Mouse (Mus musculus) megakaryocyte-erythroid progenitor cell, adult 5-6 weeks (primary cell): ENCODE results near the gene Loxl1. TPM values are rescaled to one million over a fixed set of nuclear protein-coding genes. Genes with fewer than 3 reads are reported as not detected.
"Not testable (repeated sequence)": the region's sequence is repeated elsewhere in the genome, so short reads cannot be mapped to it uniquely, and the experiment has no call there.

ENCODE experiments used
- ATAC-seq: replicated peaks from 2 replicates; pipeline ENCODE4 v1.8.0; 2016; ENCODE audit warnings: mild to moderate bottlenecking, inconsistent platforms; ENCODE audit not compliant: severe bottlenecking, poor library complexity, low FRiP score, low TSS enrichment
- total RNA-seq, 2 experiments: library from RNA; stranded (forward) in 1 of 2; stranded (reverse) in 1 of 2; fragments of 200-1000, 215-1000 nt in 1 of 2; fragments of >200 nt in 1 of 2; fragmentation: Nextera tagmentation in 1 of 2; gene quantifications; 2 replicates each; pipeline ENCODE4 v1.2.3; 2014 to 2017

The Loxl1 gene
- total RNA-seq, 2 experiments from 2014 or later: not detected

DNA sequence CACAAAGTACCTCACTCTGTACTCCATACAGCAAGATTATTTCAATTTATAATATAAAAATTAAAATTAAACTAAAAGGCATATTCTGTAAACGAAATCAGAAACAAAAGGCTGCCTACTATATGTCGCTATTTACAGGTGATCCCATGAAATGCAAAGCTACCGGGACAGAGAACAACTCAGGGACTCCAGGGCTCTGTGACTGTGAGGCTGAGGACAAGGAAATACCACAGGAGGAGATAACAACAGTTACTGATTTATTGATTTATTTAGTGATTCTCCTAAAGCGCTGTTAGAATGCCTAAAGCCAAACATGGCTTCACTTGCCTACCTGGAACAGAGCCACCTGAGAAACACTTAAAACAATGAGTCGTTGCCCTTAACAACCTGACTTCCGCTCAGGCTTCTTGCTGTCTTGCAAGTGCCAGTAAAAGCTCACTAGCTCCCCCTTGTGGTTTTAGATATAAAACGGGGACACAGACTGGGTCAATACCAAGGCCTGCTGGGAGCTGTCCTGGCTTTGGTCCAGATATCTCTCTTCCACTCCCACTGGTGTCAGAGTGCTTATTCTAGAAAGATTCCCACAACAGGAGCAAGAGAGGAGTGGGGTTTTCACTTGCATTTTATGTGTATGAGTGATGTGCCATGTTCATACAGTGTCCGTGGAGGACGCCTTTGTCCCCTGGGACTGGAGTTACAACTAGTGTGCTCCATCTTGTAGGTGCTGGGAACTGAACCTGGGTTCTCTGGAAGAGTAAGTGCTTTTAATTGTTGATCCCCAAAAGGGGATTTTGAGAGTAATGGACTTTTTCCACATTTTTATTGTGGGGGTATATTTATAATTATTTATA is 32.5 kb downstream of the Loxl1 start:
- peak; percentile 65 for ATAC-seq

DNA sequence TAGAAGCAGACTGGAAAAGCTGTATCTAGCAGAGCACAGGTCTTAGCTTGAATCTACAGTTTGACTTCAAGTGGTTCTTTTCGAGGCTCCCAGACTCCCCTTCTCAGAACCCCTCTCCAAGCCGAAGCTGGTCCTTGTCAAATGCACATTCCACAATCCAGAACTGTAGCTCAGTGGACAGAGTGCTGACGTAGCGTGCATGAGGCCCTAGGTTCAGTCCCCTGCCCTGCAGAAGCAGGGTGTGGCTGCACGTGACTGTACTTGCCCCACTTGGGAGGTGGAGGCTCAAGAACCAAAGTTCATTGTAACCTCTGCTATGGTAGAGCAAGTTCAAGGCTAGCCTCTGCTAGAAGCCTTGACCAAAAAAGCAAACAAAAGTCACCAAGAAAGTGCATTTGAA is 33.2 kb downstream of the Loxl1 start:
- no peak for ATAC-seq

DNA sequence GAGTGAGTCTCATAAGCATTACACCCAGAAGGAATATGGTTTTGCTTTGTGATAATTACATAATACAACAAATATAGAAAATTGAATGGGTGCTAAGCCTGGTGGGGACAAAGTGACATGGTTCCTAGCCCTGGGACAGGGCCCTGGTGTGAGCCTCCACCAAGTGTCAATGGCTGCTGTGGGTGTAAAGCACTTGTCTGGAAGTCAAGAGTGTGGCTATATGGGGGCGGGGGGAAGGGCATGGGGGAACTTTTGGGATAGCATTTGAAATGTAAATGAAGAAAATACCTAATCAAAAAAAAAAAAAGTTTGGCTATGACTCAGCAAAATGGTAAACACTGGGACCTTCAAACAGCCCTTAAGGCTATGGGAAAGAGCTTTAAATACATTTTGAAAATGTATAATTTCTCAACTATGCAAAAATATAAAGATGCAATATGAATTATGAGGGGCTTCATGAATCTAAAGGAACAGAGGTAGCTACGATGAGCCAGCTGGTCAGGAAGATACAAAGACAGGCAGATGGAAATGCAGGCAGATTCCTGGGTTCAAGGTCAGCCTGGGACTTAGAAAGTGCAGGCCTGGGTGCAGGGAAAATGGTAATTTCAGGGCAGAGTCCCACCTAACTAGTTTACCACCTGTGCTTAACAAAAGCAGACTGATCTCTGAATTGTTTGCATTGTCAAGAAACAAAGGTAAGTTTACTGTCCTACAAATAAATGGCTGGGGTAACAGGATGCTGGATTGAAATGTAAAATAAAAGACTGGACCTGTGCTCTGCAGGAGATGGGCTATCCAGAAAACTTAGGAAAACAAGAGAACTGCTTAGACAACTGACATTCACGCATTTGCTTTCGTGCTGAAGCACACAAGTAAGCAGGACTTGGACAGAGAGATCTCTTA is 33.9 kb downstream of the Loxl1 start:
- no peak for ATAC-seq

DNA sequence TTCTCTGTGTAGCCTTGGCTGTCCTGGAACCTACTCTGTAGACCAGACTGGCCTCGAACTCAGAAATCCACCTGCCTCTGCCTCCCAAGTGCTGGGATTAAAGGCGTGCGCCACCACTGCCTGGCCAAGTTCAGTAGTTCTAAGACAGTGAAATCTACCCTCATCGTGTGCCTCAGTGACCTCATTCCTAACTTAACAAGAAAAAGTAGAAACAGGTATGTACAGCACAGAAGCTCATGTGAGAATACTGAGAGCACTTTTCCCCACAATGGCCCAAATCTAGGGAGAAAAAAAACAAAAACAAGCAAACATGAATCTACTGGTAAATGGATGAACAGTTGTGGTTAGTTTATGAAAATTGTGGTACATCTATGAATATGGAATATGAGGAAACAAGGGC is 34.7 kb downstream of the Loxl1 start:
- ATAC-seq: no peak

DNA sequence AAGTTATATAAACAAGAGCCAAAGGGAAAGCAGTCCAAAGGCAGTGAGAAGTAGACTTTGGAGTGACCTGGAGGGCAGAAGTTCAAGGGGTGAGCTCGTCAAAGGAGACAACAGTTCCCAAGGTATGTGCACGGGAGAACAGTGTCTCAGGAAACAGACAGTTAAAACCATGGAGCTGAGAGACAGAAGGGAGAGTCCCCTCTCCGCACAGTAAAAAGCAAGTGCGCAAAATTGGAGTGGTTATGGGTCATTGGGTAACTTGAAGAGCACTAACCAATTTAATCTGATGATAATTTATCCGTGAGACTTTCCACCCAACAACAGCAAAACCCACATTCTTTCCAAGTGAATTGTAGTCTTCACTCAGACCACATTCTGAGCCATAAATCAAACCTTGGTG is 36.6 kb downstream of the Loxl1 start:
- ATAC-seq: no peak

DNA sequence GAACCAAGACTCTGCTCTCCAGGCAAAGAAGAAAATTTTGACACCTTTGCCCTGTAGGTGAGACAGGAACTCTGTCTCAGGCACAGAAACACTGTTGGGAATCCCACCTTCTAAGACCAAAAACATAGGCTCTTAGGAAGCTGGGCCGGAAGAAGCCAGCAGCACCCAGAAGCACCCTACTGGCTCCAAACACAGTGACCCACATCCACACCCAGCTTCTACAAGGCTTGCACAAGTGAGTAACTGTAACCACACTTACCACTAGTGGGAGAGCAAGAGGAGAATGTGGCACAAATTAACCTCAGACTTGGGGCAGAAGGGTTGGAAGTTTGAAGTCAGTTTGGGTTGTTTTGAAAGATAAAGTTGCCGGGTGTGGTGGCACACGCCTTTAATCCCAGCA is 37.2 kb downstream of the Loxl1 start:
- peak; percentile 63; the same call in 1 of the 2 replicates for ATAC-seq

DNA sequence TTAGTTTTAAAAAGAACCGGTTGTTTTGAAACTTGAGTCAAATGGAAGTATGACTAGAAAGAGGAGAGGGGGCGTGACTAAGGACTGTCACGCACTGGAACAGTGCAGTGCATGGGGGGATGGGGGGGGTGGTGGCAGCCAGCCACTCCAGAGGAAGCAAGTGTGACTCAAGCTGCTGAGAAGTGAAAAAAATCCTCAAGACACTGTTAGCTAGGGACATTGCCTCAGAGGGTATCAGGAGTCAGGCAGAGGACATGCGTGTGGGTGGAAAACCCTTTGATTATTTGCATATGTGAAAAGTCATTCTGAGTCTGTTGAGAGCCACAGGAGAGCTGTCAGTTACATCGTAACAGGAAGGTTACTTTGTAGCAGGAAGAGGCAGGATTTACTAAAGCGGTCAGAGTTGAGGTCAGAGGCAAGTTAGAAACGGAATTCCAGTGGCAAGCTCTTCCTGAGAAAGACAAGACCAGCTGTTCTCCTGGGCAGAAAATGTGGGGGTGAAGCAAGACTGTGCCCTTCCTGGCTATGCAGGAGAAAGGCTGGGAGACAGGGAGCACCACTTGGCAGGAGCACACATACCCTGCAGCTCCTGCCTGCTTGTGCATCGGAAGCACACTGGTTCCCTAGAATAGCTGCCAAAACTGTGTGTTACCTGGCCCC is 37.7 kb downstream of the Loxl1 start:
- peak; percentile 75 for ATAC-seq

DNA sequence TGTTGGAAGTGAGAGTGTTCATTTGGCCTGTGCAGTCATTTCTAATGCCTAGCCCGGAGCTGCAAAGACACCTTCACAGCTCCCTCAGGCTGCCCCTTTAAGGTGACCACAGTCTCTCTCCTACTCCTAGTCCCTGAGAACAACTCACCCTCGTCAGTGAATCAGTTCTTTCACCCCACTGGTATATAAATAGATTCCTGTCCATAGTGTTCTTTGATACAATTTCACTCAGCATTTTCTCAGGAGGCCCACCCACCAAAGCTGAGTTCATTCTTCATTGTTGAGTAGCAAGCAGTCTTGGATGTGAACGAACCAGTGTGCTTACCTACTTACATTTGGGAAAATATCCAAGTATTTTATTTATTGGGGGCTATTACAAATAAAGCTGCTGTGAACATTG is 38.4 kb downstream of the Loxl1 start:
- no peak for ATAC-seq

DNA sequence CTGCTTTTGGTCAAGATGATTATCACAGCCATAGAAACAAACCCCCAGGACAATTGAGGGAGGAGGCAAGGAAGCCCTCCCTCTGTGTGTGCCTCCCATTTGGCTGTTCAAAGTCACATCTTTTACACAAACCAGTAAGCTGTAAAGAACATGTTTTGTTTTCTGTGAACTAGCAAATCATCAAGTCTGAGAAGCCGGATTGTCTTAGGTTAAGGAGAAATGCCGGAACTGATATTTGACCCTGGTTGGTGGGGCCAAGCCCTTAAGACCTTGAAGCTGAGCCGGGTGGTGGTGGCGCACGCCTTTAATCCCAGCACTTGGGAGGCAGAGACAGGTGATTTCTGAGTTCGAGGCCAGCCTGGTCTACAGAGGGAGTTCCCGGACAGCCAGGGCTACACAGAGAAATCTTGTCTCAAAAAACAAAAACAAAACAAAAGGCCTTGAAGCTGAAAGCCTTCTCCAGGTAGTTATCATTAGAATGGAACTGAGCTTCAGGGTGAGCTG is 38.8 kb downstream of the Loxl1 start:
- ATAC-seq: no peak

DNA sequence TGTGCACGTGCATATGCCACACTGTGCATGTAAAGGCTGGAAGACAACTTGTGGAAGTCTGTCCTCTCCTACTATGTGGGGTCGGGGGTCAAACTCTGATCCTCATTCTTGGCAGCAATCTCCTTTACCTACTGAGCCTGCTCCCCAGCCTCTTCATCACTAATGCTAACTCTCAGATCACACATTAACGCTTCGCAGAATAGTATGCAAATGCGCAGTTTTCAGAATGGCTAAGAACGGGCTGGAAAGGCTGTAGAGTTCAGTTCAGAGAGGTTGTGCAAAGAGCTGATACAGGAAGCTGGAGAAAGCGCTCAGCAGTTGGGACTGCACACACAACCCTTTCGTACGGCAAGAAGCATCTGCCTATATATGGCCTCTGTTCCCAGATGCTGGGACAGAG is 40.1 kb downstream of the Loxl1 start:
- ATAC-seq: no peak

DNA sequence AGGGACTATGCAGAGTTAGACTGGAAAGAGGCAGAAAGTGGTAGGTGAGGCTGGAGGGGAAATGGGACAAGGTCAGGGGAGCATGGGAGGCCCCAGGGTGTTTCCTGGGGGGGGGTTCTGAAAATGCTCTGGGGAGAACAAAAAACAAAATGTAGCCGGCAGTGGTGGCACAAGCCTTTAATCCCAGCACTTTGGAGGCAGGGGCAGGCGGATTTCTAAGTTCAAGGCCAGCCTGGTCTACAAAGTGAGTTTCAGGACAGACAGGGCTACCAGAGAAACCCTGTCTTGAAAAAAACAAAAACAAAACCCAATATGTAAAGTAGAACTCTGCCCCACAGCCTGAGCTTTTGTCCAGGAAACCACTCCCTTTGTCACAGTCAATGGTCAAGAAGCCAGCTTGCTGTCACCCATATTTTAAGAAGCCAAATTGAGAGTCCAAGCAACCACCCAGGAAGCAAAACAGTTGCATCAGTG is 40.9 kb downstream of the Loxl1 start:
- ATAC-seq: no peak

DNA sequence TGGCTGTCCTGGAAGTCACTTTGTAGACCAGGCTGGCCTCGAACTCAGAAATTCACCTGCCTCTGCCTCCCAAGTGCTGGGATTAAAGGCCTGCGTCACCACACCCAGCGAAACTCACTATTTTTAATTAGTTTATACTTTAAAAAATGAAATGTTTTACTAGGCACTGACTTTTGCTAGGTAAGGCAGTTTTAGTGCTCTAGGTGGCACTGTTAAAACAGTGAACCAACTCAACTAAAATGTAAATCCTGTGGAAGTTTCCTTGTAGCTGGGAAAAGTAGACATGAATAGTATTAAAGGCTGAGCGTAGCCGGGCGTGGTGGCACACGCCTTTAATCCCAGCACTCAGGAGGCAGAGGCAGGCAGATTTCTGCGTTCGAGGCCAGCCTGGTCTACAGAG is 41.4 kb downstream of the Loxl1 start:
- ATAC-seq: not testable (repeated sequence)

DNA sequence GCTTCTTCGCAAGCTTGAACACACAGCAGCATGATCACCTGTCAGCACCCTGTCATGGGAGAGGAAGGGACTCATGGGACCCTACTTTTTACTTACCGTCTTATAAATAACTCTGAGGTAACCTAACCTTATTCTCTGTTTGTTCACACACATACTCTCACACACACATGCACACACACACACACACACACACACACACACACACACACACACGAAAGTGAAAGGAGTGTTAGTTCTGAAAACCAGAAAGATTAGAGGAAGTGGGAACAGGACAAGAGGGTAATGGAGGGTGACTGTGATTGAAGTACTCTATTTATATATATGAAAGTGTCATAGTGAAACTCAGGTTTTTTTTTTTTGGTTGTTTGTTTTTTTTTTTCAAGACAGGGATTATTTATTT is 41.9 kb downstream of the Loxl1 start:
- ATAC-seq: no peak

DNA sequence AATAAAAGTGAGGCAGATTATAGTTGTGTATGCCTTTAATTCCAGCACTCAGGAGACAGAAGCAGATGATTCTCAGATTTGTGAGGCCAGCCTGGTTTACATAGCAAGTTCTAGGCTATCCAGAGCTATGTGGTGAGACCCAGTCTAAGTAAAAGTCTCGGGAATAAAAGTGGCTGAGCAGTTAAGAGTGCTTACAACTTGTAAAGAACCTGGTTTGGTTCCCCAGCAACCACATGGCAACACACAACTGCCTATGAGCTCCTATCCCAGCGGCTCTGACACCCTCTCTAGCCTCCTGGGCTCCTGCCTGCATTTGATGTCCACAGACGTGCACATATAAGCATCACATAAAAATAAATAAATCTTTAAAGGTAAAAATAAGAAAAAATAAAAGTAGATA is 42.9 kb downstream of the Loxl1 start:
- ATAC-seq: no peak

DNA sequence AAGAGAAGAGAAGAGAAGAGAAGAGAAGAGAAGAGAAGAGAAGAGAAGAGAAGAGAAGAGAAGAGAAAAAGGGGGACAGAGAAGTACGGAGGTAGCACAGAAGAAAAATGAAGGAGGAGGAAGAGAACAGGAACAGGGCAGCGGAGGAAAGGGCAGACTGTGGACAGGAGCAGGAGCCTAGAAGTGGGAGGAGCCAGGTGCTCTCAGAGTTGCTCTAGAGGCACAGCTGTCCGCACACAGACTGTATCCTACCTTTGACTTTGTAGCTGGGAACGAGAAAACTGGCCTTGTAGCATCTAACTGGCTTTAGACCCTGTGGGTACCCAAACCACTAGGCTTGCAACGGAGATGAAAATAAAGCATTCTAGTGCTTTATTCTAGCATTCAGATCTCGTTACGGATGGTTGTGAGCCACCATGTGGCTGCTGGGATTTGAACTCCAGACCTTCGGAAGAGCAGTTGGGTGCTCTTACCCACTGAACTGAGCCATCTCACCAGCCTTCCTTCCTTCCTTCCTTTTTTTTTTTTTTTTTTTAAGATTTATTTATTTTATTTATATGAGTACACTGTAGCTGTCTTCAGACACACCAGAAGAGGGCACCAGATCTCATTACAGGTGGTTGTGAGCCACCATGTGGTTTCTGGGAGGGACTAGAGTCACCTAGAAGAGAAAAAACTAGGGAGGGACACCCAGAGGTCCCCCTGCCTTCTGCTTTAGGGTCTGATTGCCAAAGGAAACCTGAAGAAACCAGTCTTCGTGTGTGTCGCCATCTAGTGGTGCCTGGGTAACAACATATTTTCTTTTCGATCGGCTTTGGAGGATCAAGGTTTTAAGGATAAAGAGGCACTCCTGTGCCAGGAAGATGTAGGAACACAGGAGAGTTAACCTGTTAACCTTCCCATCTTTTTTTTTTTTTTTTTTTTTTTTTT is 44.3 kb downstream of the Loxl1 start:
- peak; percentile 57; the same call in 1 of the 2 replicates for ATAC-seq

DNA sequence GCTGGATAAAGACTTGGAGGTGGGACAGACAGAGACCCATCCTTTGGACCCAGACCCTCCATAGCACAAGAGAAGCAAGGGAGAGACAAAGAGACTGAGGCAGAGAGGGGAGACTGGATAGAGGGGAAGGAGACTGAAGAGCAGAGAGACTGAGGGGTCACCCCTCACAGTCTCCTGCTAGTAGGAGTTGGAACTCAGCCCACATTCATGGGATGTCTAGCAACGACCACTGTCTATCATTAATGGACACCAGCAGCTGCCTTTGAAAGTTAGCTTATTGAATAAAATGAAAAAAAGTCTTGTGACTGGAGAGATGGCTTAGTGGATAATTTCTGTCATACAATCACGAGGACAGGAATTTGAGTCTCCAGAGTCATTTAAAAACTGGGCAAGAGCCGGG is 45.9 kb downstream of the Loxl1 start:
- ATAC-seq: no peak; the same call in 1 of the 2 replicates

DNA sequence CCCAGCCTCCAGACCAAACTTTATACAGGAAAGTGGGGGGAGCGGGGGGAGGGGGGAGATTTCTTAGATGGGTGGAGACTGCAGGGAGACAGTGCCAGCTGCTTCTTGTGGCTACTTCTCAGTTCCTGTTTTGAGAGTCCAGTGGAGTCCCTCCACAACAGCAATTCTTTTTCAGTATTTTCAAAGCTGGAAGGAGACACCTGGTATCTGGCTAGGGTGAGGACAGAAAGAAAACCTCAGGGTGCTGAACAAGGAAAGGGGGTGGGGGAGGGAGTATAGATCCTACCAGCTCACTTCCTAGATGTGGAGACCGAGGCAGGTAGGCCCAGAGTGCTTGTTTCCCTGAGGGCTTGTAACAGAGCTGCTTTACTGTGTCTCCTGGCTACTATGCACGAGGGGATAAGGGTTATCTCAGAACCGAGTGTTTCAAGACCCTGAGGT is 46.4 kb downstream of the Loxl1 start:
- no peak for ATAC-seq

DNA sequence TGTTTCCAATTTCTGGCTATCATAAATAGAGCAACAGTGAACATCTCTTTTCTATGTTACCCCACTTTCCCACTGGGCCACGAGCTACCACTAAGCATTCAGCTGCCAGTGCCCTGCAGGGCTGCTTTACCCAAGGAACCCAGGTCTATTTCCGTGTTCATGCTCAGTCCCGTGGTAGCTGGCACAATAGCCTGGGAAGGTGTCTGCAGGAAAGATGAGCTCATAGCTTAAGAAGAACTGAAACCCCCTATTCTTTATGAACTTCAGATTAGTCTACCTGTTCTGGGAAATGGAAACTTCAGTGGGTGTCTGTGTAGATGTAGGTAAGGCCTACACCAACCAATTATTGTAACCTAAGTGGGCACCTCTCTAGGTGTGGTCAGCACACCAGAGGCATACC is 47.6 kb downstream of the Loxl1 start:
- ATAC-seq: peak; percentile 62

DNA sequence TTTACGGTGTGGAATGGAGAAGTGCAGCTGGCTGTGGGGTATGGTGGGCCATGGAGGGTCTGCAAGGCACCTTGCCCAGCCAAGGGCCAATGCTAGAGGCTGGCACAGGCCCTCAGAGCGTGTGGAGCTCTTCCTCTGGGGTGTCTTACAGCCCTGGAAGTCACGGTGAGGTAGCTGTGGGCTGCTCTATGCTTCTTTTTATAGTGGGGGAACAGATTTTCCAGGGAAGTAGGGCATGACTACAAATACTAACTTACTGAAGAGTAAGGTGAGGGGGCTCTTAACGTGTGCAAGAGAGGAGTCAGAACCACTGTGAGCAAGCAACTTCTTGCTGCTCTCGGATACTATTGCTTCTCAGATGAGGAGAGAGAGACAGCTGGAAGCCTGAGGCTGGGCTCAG is 50.5 kb downstream of the Loxl1 start:
- ATAC-seq: no peak
